Mouse (Mus musculus): ENCODE results near the gene Sgcd.

- TF ChIP-seq CTCF (IDR thresholded peaks at IDR 0.05; ENCODE audit: low read depth) (no peak), EP300 (IDR thresholded peaks at IDR 0.05; ENCODE audit: low read depth) (no peak)
Measured at GRCm38 (mm10) chr11:47063690-47064089, 925.1 kb downstream of the Sgcd start.
